Mouse (Mus musculus) embryonic stem cell, embryonic (primary cell): ENCODE results near the gene 1110002E22Rik.

ENCODE experiments used
- CTCF ChIA-PET, 4 experiments: fragments of 300-600 bp in 2 of 4; fragments of 350-600 bp in 2 of 4; sonication (Branson Sonifier 250); formaldehyde crosslinking; loops; one replicate each; lab custom pipeline; 2022; ENCODE audit warnings: inconsistent platforms in 2 of 4; lab: Charles Lee
- POLR2A ChIA-PET, 4 experiments: fragments of 300-600 bp in 2 of 4; fragments of 350-600 bp in 2 of 4; sonication (Branson Sonifier 250); formaldehyde crosslinking; loops; one replicate each; lab custom pipeline; 2022; ENCODE audit warnings: antibody characterized with exemption in 4 of 4, inconsistent platforms in 1 of 4; lab: Charles Lee

Gene 1110002E22Rik

GRCm38 (mm10) chr3:138083073-138083637 lies 18.3 kb downstream of the 1110002E22Rik start:
- ChIA-PET POLR2A (interaction anchor here in 1 of 4 experiments (1.0 kb wide), 1 partner anchor 40 kb away, joined by 4 read pairs; no protein-coding TSS in a partner anchor), CTCF (interaction anchor here in 1 of 4 experiments (0.6 kb wide), 1 partner anchor 8 kb away, joined by 5 read pairs; no protein-coding TSS in a partner anchor)

- POLR2A ChIA-PET = interaction anchor here in 2 of 4 experiments (0.6 to 1.0 kb wide), 2 partner anchors 12 to 276 kb away, joined by 3 to 8 read pairs; no protein-coding TSS in a partner anchor
Measured at GRCm38 (mm10) chr3:138083896-138084295, 19.0 kb downstream of the 1110002E22Rik start.

GRCm38 (mm10) chr3:138095301-138095700 lies 30.4 kb downstream of the 1110002E22Rik start:
- POLR2A ChIA-PET = interaction anchor here in 2 of 4 experiments (0.6 to 1.2 kb wide), 2 partner anchors 20 to 33 kb away, joined by 3 read pairs; no protein-coding TSS in a partner anchor
- CTCF ChIA-PET = no interaction called here

More at GRCm38 (mm10) chr3:138083896-138084295, 19.0 kb downstream of the 1110002E22Rik start:
- CTCF ChIA-PET = interaction anchor here in 1 of 4 experiments (0.6 kb wide), 1 partner anchor 9 kb away, joined by 5 read pairs; no protein-coding TSS in a partner anchor

- POLR2A ChIA-PET = interaction anchor here in 2 of 4 experiments (0.6 to 1.2 kb wide), 2 partner anchors 21 to 32 kb away, joined by 3 read pairs; no protein-coding TSS in a partner anchor
Measured at GRCm38 (mm10) chr3:138095718-138096117, 30.9 kb downstream of the 1110002E22Rik start.

GRCm38 (mm10) chr3:138096263-138097028 lies 31.6 kb downstream of the 1110002E22Rik start:
- CTCF ChIA-PET = interaction anchor here in 1 of 4 experiments (0.6 kb wide), 1 partner anchor 112 kb away, joined by 6 read pairs; no protein-coding TSS in a partner anchor
- POLR2A ChIA-PET = interaction anchor here in 3 of 4 experiments (0.7 to 3.3 kb wide), 7 partner anchors 32 to 327 kb away, joined by 3 to 10 read pairs (median 3); partner anchors contain the start of gene Trmt10a (in 2 of the 3)

More at GRCm38 (mm10) chr3:138095718-138096117, 30.9 kb downstream of the 1110002E22Rik start:
- CTCF ChIA-PET = no interaction called here

GRCm38 (mm10) chr3:138097718-138098117 lies 32.9 kb downstream of the 1110002E22Rik start:
- ChIA-PET POLR2A (interaction anchor here in 2 of 4 experiments (0.9 to 3.3 kb wide), 7 partner anchors 18 to 94 kb away, joined by 3 to 10 read pairs (median 4); partner anchors contain the start of gene Trmt10a (in 2 of the 2)), CTCF (interaction anchor here in 1 of 4 experiments (0.6 kb wide), 1 partner anchor 56 kb away, joined by 5 read pairs; no protein-coding TSS in a partner anchor)

GRCm38 (mm10) chr3:138101936-138102335 lies 37.1 kb downstream of the 1110002E22Rik start:
- CTCF ChIA-PET = interaction anchor here in 1 of 4 experiments (0.9 kb wide), 1 partner anchor 111 kb away, joined by 3 read pairs; no protein-coding TSS in a partner anchor
- POLR2A ChIA-PET = interaction anchor here in 2 of 4 experiments (0.6 to 0.8 kb wide), 4 partner anchors 12 to 716 kb away, joined by 3 to 5 read pairs (median 4); partner anchors contain the start of gene H2afz (in 1 of the 2)

- CTCF ChIA-PET = no interaction called here
Measured at GRCm38 (mm10) chr3:138103690-138104089, 38.8 kb downstream of the 1110002E22Rik start.

GRCm38 (mm10) chr3:138105056-138105455 lies 40.2 kb downstream of the 1110002E22Rik start:
- ChIA-PET CTCF (no interaction called here), POLR2A (no interaction called here)

More at GRCm38 (mm10) chr3:138103690-138104089, 38.8 kb downstream of the 1110002E22Rik start:
- POLR2A ChIA-PET = interaction anchor here in 1 of 4 experiments (1.7 kb wide), 1 partner anchor 40 kb away, joined by 5 read pairs; no protein-coding TSS in a partner anchor

- CTCF ChIA-PET = no interaction called here
- POLR2A ChIA-PET = no interaction called here
Measured at GRCm38 (mm10) chr3:138106887-138107286, 42.0 kb downstream of the 1110002E22Rik start.

GRCm38 (mm10) chr3:138110910-138111782 lies 46.3 kb downstream of the 1110002E22Rik start:
- ChIA-PET POLR2A (interaction anchor here in 1 of 4 experiments (1.0 to 1.1 kb wide), 2 partner anchors 12 to 248 kb away, joined by 3 read pairs; no protein-coding TSS in a partner anchor), CTCF (no interaction called here)

- ChIA-PET CTCF (interaction anchor here in 3 of 4 experiments (0.6 to 1.8 kb wide), 5 partner anchors 30 to 123 kb away, joined by 3 to 9 read pairs (median 5); partner anchors contain the start of gene Trmt10a (in 1 of the 3)), POLR2A (interaction anchor here in 3 of 4 experiments (0.6 to 2.9 kb wide), 11 partner anchors 12 to 333 kb away, joined by 3 to 26 read pairs (median 4); partner anchors contain the start of genes Trmt10a (in 3 of the 3), H2afz (in 2 of the 3), Mttp (in 2 of the 3) and Dnajb14 (in 1 of the 3))
Measured at GRCm38 (mm10) chr3:138114106-138114505, 49.3 kb downstream of the 1110002E22Rik start.

- ChIA-PET POLR2A (no interaction called here), CTCF (interaction anchor here in 1 of 4 experiments (1.7 kb wide), 1 partner anchor 126 kb away, joined by 5 read pairs; no protein-coding TSS in a partner anchor)
Measured at GRCm38 (mm10) chr3:138116871-138117270, 52.0 kb downstream of the 1110002E22Rik start.

GRCm38 (mm10) chr3:138118392-138118791 lies 53.5 kb downstream of the 1110002E22Rik start:
- CTCF ChIA-PET = no interaction called here
- POLR2A ChIA-PET = interaction anchor here in 2 of 4 experiments (1.0 to 1.1 kb wide), 2 partner anchors 25 kb away, joined by 3 to 8 read pairs; partner anchors contain the start of gene Trmt10a (in 2 of the 2)

GRCm38 (mm10) chr3:138118831-138119230 lies 54.0 kb downstream of the 1110002E22Rik start:
- ChIA-PET CTCF (no interaction called here), POLR2A (interaction anchor here in 2 of 4 experiments (1.0 to 1.1 kb wide), 2 partner anchors 25 kb away, joined by 3 to 8 read pairs; partner anchors contain the start of gene Trmt10a (in 2 of the 2))

GRCm38 (mm10) chr3:138119444-138120105 lies 54.7 kb downstream of the 1110002E22Rik start:
- ChIA-PET CTCF (interaction anchor here in 1 of 4 experiments (2.0 kb wide), 1 partner anchor 128 kb away, joined by 4 read pairs; no protein-coding TSS in a partner anchor), POLR2A (interaction anchor here in 2 of 4 experiments (0.8 to 2.1 kb wide), 5 partner anchors 11 to 255 kb away, joined by 3 to 5 read pairs (median 3); partner anchors contain the start of genes H2afz (in 1 of the 2) and Mttp (in 1 of the 2))
